Mouse (Mus musculus) forebrain, postnatal 0 days (tissue): ENCODE data around the gene Ptprd. TPM values are rescaled to one million over a fixed set of nuclear protein-coding genes. Genes with fewer than 3 reads are reported as not detected.
"Not testable (repeated sequence)": the region's sequence is repeated elsewhere in the genome, so short reads cannot be mapped to it uniquely, and the experiment has no call there.

Experiments
- ATAC-seq: fragments of 200-750 bp; cut with Nextera tagmentation; 2 replicates; pipeline ENCODE4 v1.8.0; 2017; ENCODE audit warnings: mild to moderate bottlenecking, moderate library complexity
- DNase-seq: peaks from one replicate; pipeline ENCODE4 v3.0.0-alpha.2; 2015
- H3K27ac ChIP-seq: fragments of 300-500 bp; sonication (generic); 2 replicates; pipeline ENCODE4 v1.5.1; 2014; ENCODE audit warnings: low read depth, mild to moderate bottlenecking, antibody characterized with exemption, low read length, moderate library complexity, mixed read lengths
- H3K27me3 ChIP-seq: fragments of 300-500 bp; sonication (generic); 2 replicates; pipeline ENCODE4 v1.6.1; 2014; ENCODE audit warnings: mild to moderate bottlenecking, low read length, mixed read lengths; ENCODE audit not compliant: insufficient read depth
- H3K36me3 ChIP-seq: fragments of 300-500 bp; sonication (generic); 2 replicates; pipeline ENCODE4 v1.6.1; 2014; ENCODE audit warnings: mild to moderate bottlenecking, moderate library complexity; ENCODE audit not compliant: insufficient read depth
- H3K4me1 ChIP-seq: fragments of 300-500 bp; sonication (generic); 2 replicates; pipeline ENCODE4 v1.6.1; 2014; ENCODE audit warnings: antibody characterized with exemption; ENCODE audit not compliant: insufficient read depth
- H3K4me2 ChIP-seq: fragments of 300-500 bp; sonication (generic); 2 replicates; pipeline ENCODE4 v1.6.1; 2014; ENCODE audit warnings: low read depth, mild to moderate bottlenecking, moderate library complexity
- H3K4me3 ChIP-seq: fragments of 300-500 bp; sonication (generic); 2 replicates; pipeline ENCODE4 v1.5.1; 2014; ENCODE audit warnings: low read depth, low read length, mixed read lengths
- H3K9ac ChIP-seq: fragments of 300-500 bp; sonication (generic); 2 replicates; pipeline ENCODE4 v1.6.1; 2014; ENCODE audit warnings: mild to moderate bottlenecking
- H3K9me3 ChIP-seq: fragments of 300-500 bp; sonication (generic); 2 replicates; pipeline ENCODE4 v1.6.1; 2016; ENCODE audit warnings: low read length
- CTCF ChIP-seq: sonication (generic); IDR thresholded peaks from 2 replicates; pipeline ENCODE4 v1.5.1; 2016; ENCODE audit warnings: antibody characterized with exemption, control low read depth, low read depth
- WGBS: fragments of 180-500 bp; shearing (Covaris S2); extraction: QIAGEN DNeasy Blood & Tissue Kit; methylation state at CpG from one replicate; pipeline ENCODE4 v1.1.7; 2014; 5-methylcytosine and 5-hydroxymethylcytosine counted together
- polyA plus RNA-seq: library from polyadenylated mRNA; unstranded; fragments of >200 nt; fragmentation: Nextera tagmentation; extraction: Ambion mirVana; gene quantifications from 2 replicates; pipeline ENCODE4 v1.2.1, GENCODE M21; 2015
- total RNA-seq: library from RNA; depleted of rRNA; stranded (reverse); fragments of >200 nt; gene quantifications from 2 replicates; pipeline ENCODE4 v1.2.3, GENCODE M21; 2014

The Ptprd gene
- total and polyA plus RNA-seq, 2 experiments from 2014 or later: 58.3 to 120 TPM

- no peak overlapping the region for H3K4me3 ChIP-seq
- H3K9me3 ChIP-seq: no peaks in the 10 kb centered on the region
- no peaks in the 10 kb centered on the region for H3K4me1 ChIP-seq
- WGBS: 97% methylated on average over 1 of the region's 1 CpGs
- ATAC-seq (no peak), DNase-seq (no peak)
- TF ChIP-seq CTCF: no peak
- H3K27me3 ChIP-seq: no peaks in the 10 kb centered on the region
- H3K36me3 ChIP-seq: no peaks in the 10 kb centered on the region
- H3K9ac ChIP-seq: no peak overlapping the region
- H3K4me2 ChIP-seq: no peak overlapping the region
- no peak overlapping the region for H3K27ac ChIP-seq
These were observed 2135.7 kb downstream of the Ptprd start for GRCm38 (mm10) chr4:76076051-76076450.

- Histone ChIP-seq H3K9me3 (no peaks in the 10 kb centered on the region), H3K4me1 (no peaks in the 10 kb centered on the region), H3K36me3 (no peaks in the 10 kb centered on the region), H3K27me3 (no peaks in the 10 kb centered on the region), H3K9ac (no peak overlapping the region), H3K4me3 (no peak overlapping the region), H3K4me2 (no peak overlapping the region), H3K27ac (no peak overlapping the region)
- ATAC-seq (no peak), DNase-seq (no peak)
- 88% methylated on average over 3 of the region's 3 CpGs for WGBS
- no peak for TF ChIP-seq CTCF
These were observed 2138.5 kb downstream of the Ptprd start for GRCm38 (mm10) chr4:76073286-76073685.

GRCm38 (mm10) chr4:76071720-76072119 is 2140.0 kb downstream of the Ptprd start:
- DNase-seq: no peak
- H3K4me1 ChIP-seq: no peaks in the 10 kb centered on the region
- WGBS: 65% methylated on average over 6 of the region's 6 CpGs
- no peak overlapping the region for H3K4me3 ChIP-seq
- no peaks in the 10 kb centered on the region for H3K27me3 ChIP-seq
- no peak overlapping the region for H3K9ac ChIP-seq
- ATAC-seq: no peak
- no peaks in the 10 kb centered on the region for H3K9me3 ChIP-seq
- H3K36me3 ChIP-seq: no peaks in the 10 kb centered on the region
- H3K4me2 ChIP-seq: no peak overlapping the region
- TF ChIP-seq CTCF: no peak
- H3K27ac ChIP-seq: no peak overlapping the region

- no peaks in the 10 kb centered on the region for H3K9me3 ChIP-seq
- H3K27ac ChIP-seq: no peak overlapping the region
- ATAC-seq (no peak), DNase-seq (no peak)
- H3K36me3 ChIP-seq: no peaks in the 10 kb centered on the region
- no peaks in the 10 kb centered on the region for H3K4me1 ChIP-seq
- no peak overlapping the region for H3K4me3 ChIP-seq
- TF ChIP-seq CTCF: no peak
- no peak overlapping the region for H3K4me2 ChIP-seq
- H3K9ac ChIP-seq: no peak overlapping the region
- H3K27me3 ChIP-seq: no peaks in the 10 kb centered on the region
- 82% methylated on average over 2 of the region's 2 CpGs for WGBS
These were observed 2154.9 kb downstream of the Ptprd start for GRCm38 (mm10) chr4:76056836-76057235.

- DNase-seq (no peak), ATAC-seq (no peak)
- H3K9ac ChIP-seq: no peak overlapping the region
- peaks cover 5% of the 10 kb centered on the region; the same call in 1 of the 2 replicates for H3K36me3 ChIP-seq
- no peaks in the 10 kb centered on the region for H3K27me3 ChIP-seq
- no peak for TF ChIP-seq CTCF
- no peak overlapping the region for H3K27ac ChIP-seq
- no peaks in the 10 kb centered on the region for H3K4me1 ChIP-seq
- 90% methylated on average over 2 of the region's 2 CpGs for WGBS
- no peaks in the 10 kb centered on the region for H3K9me3 ChIP-seq
- no peak overlapping the region for H3K4me3 ChIP-seq
- H3K4me2 ChIP-seq: no peak overlapping the region
These were observed 2166.1 kb downstream of the Ptprd start for GRCm38 (mm10) chr4:76045650-76046049.

- ATAC-seq (no peak), DNase-seq (no peak)
- H3K9ac ChIP-seq: no peak overlapping the region
- no peak overlapping the region for H3K4me2 ChIP-seq
- H3K27me3 ChIP-seq: no peaks in the 10 kb centered on the region
- 49% methylated on average over 1 of the region's 1 CpGs for WGBS
- no peak for TF ChIP-seq CTCF
- no peaks in the 10 kb centered on the region for H3K9me3 ChIP-seq
- peaks cover 5% of the 10 kb centered on the region; the same call in 1 of the 2 replicates for H3K36me3 ChIP-seq
- H3K4me1 ChIP-seq: no peaks in the 10 kb centered on the region
- no peak overlapping the region for H3K27ac ChIP-seq
- no peak overlapping the region for H3K4me3 ChIP-seq
These were observed 2167.0 kb downstream of the Ptprd start for GRCm38 (mm10) chr4:76044802-76045201.

GRCm38 (mm10) chr4:76037178-76037577 is 2174.6 kb downstream of the Ptprd start:
- H3K9ac ChIP-seq: not testable (repeated sequence)
- WGBS: 70% methylated on average over 4 of the region's 4 CpGs

More at GRCm38 (mm10) chr4:76037178-76037577, 2174.6 kb downstream of the Ptprd start:
- not testable (repeated sequence) for H3K27ac ChIP-seq, H3K27me3 ChIP-seq, H3K9me3 ChIP-seq, ATAC-seq, H3K4me1 ChIP-seq, H3K36me3 ChIP-seq, DNase-seq, H3K4me2 ChIP-seq, H3K4me3 ChIP-seq
